Mouse (Mus musculus) CH12.LX (cell line): ENCODE data around the gene Cenpb.

Experiments
- CTCF ChIP-seq, 2 experiments: IDR thresholded peaks in 1 of 2; conservative IDR thresholded peaks in 1 of 2; 2 replicates each; pipeline ENCODE4 v1.5.1; 2011 to 2012; ENCODE audit warnings: low read depth in 2 of 2, low read length in 2 of 2, improper control_type of control experiment in 1 of 2, inconsistent platforms in 1 of 2, mild to moderate bottlenecking in 1 of 2, moderate library complexity in 1 of 2
- MYC ChIP-seq: IDR thresholded peaks from 2 replicates; pipeline ENCODE4 v1.6.1; 2011; ENCODE audit warnings: low read depth, mild to moderate bottlenecking, improper control_type of control experiment, low read length
- NELFE ChIP-seq: IDR thresholded peaks from 2 replicates; pipeline ENCODE4 v1.6.1; 2011; ENCODE audit warnings: low read depth, low read length, improper control_type of control experiment
- NRF1 ChIP-seq: IDR thresholded peaks from 2 replicates; pipeline ENCODE4 v1.6.1; 2014; ENCODE audit warnings: low read depth, mild to moderate bottlenecking, inconsistent platforms, low read length, improper control_type of control experiment, moderate library complexity
- USF1 ChIP-seq: IDR thresholded peaks from 2 replicates; pipeline ENCODE4 v1.6.1; 2014; ENCODE audit warnings: low read depth, mild to moderate bottlenecking, inconsistent platforms, low read length, improper control_type of control experiment
- ZC3H11A ChIP-seq: IDR thresholded peaks from 2 replicates; pipeline ENCODE4 v1.6.1; 2012; ENCODE audit warnings: low read depth, mild to moderate bottlenecking, inconsistent platforms, low read length, improper control_type of control experiment

DNA sequence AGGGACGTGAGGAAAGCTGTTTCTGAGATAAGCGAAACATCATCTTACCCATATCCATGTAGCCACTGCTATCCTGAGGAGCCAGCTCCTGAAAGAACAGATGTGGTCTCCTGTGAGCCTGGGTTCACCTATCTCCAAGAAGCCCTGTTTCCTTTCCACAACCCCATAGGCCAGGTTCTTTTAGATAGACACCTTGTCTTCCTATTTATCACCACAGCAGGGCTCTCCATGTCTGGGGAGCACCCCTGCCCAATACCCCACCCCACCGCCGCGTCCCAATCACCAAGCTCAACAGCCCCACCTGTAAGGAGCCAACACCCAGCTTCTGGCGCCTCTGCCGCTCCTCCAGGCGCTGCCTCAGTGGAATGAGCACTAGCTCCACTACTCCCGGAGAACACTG is 7.5 kb downstream of the Cenpb start:
- TF ChIP-seq USF1 (no peak), MYC (no peak), ZC3H11A (no peak), CTCF (conservative IDR thresholded peaks at IDR 0.05 in 1 of 2, IDR thresholded peaks at IDR 0.05 in 1 of 2; ENCODE audit: low read depth in 2 of 2, low read length in 2 of 2) (no peak), NRF1 (no peak), NELFE (no peak)
